Mouse (Mus musculus) embryonic facial prominence, embryonic 10.5 days (tissue): ENCODE measurements around the gene Klhl31. TPM values are rescaled to one million over a fixed set of nuclear protein-coding genes. Genes with fewer than 3 reads are reported as not detected.

Source experiments
- DNase-seq: peaks from one replicate; pipeline ENCODE4 v3.0.0-alpha.2; 2017; ENCODE audit warnings: low spot score
- H3K27ac ChIP-seq: fragments of 300-500 bp; sonication (generic); replicated peaks from 2 replicates; pipeline ENCODE4 v1.5.1; 2016; ENCODE audit warnings: mild to moderate bottlenecking
- H3K27me3 ChIP-seq: fragments of 300-500 bp; sonication (generic); replicated peaks from 2 replicates; pipeline ENCODE4 v1.6.1; 2016; ENCODE audit warnings: low read depth, mild to moderate bottlenecking; ENCODE audit not compliant: poor library complexity, severe bottlenecking
- H3K36me3 ChIP-seq: fragments of 300-500 bp; sonication (generic); replicated peaks from 2 replicates; pipeline ENCODE4 v1.6.1; 2016; ENCODE audit warnings: mild to moderate bottlenecking, moderate library complexity
- H3K4me1 ChIP-seq: fragments of 300-500 bp; sonication (generic); 2 replicates; pipeline ENCODE4 v1.6.1; 2016
- H3K4me3 ChIP-seq: fragments of 300-500 bp; sonication (generic); 2 replicates; pipeline ENCODE4 v1.5.1; 2016; ENCODE audit warnings: mild to moderate bottlenecking, moderate library complexity
- H3K9me3 ChIP-seq: fragments of 300-500 bp; sonication (generic); 2 replicates; pipeline ENCODE4 v1.6.1; 2016; ENCODE audit warnings: mild to moderate bottlenecking
- WGBS: fragments of 180-500 bp; shearing (Covaris S2); methylation state at CpG from one replicate; pipeline ENCODE4 v1.1.7; 2016; 5-methylcytosine and 5-hydroxymethylcytosine counted together
- polyA plus RNA-seq: library from polyadenylated mRNA; unstranded; fragments of >200 nt; fragmentation: Nextera tagmentation; extraction: Ambion mirVana; gene quantifications from 2 replicates; pipeline ENCODE4 v1.2.1, GENCODE M21; 2016

The Klhl31 gene
- polyA plus RNA-seq = 0.26 and 0.35 TPM in 2 replicates

GRCm38 (mm10) chr9:77636450-77636951 is at the start of gene Klhl31:
Gene Klhl31 (plus strand): TSS chr9:77636500.
- 55% methylated on average over 10 of the region's 10 CpGs for WGBS
- Histone ChIP-seq H3K36me3 (no peaks in the 10 kb centered on the region), H3K4me3 (no peak within 1 kb of the TSS), H3K27me3 (no peaks in the 10 kb centered on the region), H3K27ac (no peak within 1 kb of the TSS; the same call in 1 of the 2 replicates), H3K4me1 (peaks cover 5% of the 10 kb centered on the region), H3K9me3 (no peaks in the 10 kb centered on the region)
- peak; percentile 12 for DNase-seq

- no peak for DNase-seq
- WGBS = 66% methylated on average over 6 of the region's 6 CpGs
- H3K36me3 ChIP-seq = no peaks in the 10 kb centered on the region
- H3K27ac ChIP-seq = no peak overlapping the region
- H3K9me3 ChIP-seq = no peaks in the 10 kb centered on the region
- H3K4me3 ChIP-seq = no peak overlapping the region
- no peaks in the 10 kb centered on the region; the same call in 1 of the 2 replicates for H3K4me1 ChIP-seq
- no peaks in the 10 kb centered on the region for H3K27me3 ChIP-seq
Measured at GRCm38 (mm10) chr9:77586806-77587591, 49.3 kb upstream of the Klhl31 start.

GRCm38 (mm10) chr9:77587616-77588015 is 48.7 kb upstream of the Klhl31 start:
- WGBS = 86% methylated on average over 7 of the region's 7 CpGs
- H3K36me3 ChIP-seq = no peaks in the 10 kb centered on the region
- no peaks in the 10 kb centered on the region for H3K9me3 ChIP-seq
- no peaks in the 10 kb centered on the region; the same call in 1 of the 2 replicates for H3K4me1 ChIP-seq
- H3K4me3 ChIP-seq = no peak overlapping the region
- no peak for DNase-seq
- H3K27ac ChIP-seq = no peak overlapping the region
- no peaks in the 10 kb centered on the region for H3K27me3 ChIP-seq

- WGBS = 48% methylated on average over 2 of the region's 2 CpGs
- Histone ChIP-seq H3K36me3 (no peaks in the 10 kb centered on the region), H3K27ac (no peak overlapping the region), H3K4me3 (no peak overlapping the region), H3K9me3 (no peaks in the 10 kb centered on the region), H3K27me3 (no peaks in the 10 kb centered on the region), H3K4me1 (no peaks in the 10 kb centered on the region; the same call in 1 of the 2 replicates)
- DNase-seq = no peak
Measured at GRCm38 (mm10) chr9:77589496-77589895, 46.8 kb upstream of the Klhl31 start.

GRCm38 (mm10) chr9:77592423-77592822 is 43.9 kb upstream of the Klhl31 start:
- no peak overlapping the region for H3K4me3 ChIP-seq
- DNase-seq = no peak
- WGBS = 64% methylated on average over 4 of the region's 4 CpGs

GRCm38 (mm10) chr9:77595006-77595626 is 41.2 kb upstream of the Klhl31 start:
- Histone ChIP-seq H3K27ac (0 out of 2 replicates have a peak overlapping the region, but pooled peaks have one; percentile 14), H3K9me3 (no peaks in the 10 kb centered on the region), H3K27me3 (no peaks in the 10 kb centered on the region), H3K4me1 (peaks cover 8% of the 10 kb centered on the region), H3K36me3 (no peaks in the 10 kb centered on the region), H3K4me3 (no peak overlapping the region; the same call in 1 of the 2 replicates)
- DNase-seq = no peak
- WGBS = 47% methylated on average over 12 of the region's 12 CpGs

More at GRCm38 (mm10) chr9:77592423-77592822, 43.9 kb upstream of the Klhl31 start:
- H3K4me1 ChIP-seq = peaks cover 8% of the 10 kb centered on the region
- no peaks in the 10 kb centered on the region for H3K9me3 ChIP-seq
- H3K27me3 ChIP-seq = no peaks in the 10 kb centered on the region
- H3K27ac ChIP-seq = no peak overlapping the region
- no peaks in the 10 kb centered on the region for H3K36me3 ChIP-seq

GRCm38 (mm10) chr9:77596355-77596754 is 39.9 kb upstream of the Klhl31 start:
- Histone ChIP-seq H3K27ac (no peak overlapping the region), H3K4me3 (no peak overlapping the region), H3K9me3 (no peaks in the 10 kb centered on the region), H3K36me3 (no peaks in the 10 kb centered on the region), H3K4me1 (peaks cover 8% of the 10 kb centered on the region), H3K27me3 (no peaks in the 10 kb centered on the region)
- DNase-seq = peak; percentile 74
- WGBS = 32% methylated on average over 7 of the region's 7 CpGs

- peaks cover 8% of the 10 kb centered on the region for H3K4me1 ChIP-seq
- no peak overlapping the region for H3K4me3 ChIP-seq
- no peak for DNase-seq
- H3K27me3 ChIP-seq = no peaks in the 10 kb centered on the region
- no peaks in the 10 kb centered on the region for H3K9me3 ChIP-seq
- 65% methylated on average over 3 of the region's 3 CpGs for WGBS
- no peaks in the 10 kb centered on the region for H3K36me3 ChIP-seq
- no peak overlapping the region for H3K27ac ChIP-seq
Measured at GRCm38 (mm10) chr9:77598560-77598959, 37.7 kb upstream of the Klhl31 start.

- 89% methylated on average over 10 of the region's 10 CpGs for WGBS
- no peak overlapping the region for H3K4me3 ChIP-seq
Measured at GRCm38 (mm10) chr9:77602302-77603266, 33.7 kb upstream of the Klhl31 start.

GRCm38 (mm10) chr9:77603965-77604509 is 32.3 kb upstream of the Klhl31 start:
- no peaks in the 10 kb centered on the region for H3K9me3 ChIP-seq
- no peaks in the 10 kb centered on the region for H3K36me3 ChIP-seq
- DNase-seq = no peak
- WGBS = 94% methylated on average over 1 of the region's 1 CpGs
- no peaks in the 10 kb centered on the region for H3K27me3 ChIP-seq
- H3K27ac ChIP-seq = no peak overlapping the region
- no peaks in the 10 kb centered on the region for H3K4me1 ChIP-seq
- no peak overlapping the region for H3K4me3 ChIP-seq

More at GRCm38 (mm10) chr9:77602302-77603266, 33.7 kb upstream of the Klhl31 start:
- DNase-seq = no peak
- no peaks in the 10 kb centered on the region for H3K36me3 ChIP-seq
- no peak overlapping the region for H3K27ac ChIP-seq
- no peaks in the 10 kb centered on the region for H3K4me1 ChIP-seq
- no peaks in the 10 kb centered on the region for H3K9me3 ChIP-seq
- no peaks in the 10 kb centered on the region for H3K27me3 ChIP-seq

- no peaks in the 10 kb centered on the region for H3K9me3 ChIP-seq
Measured at GRCm38 (mm10) chr9:77607295-77607694, 29.0 kb upstream of the Klhl31 start.

GRCm38 (mm10) chr9:77607840-77608239 is 28.5 kb upstream of the Klhl31 start:
- Histone ChIP-seq H3K27me3 (no peaks in the 10 kb centered on the region), H3K4me3 (no peak overlapping the region), H3K9me3 (no peaks in the 10 kb centered on the region), H3K36me3 (no peaks in the 10 kb centered on the region), H3K27ac (no peak overlapping the region), H3K4me1 (no peaks in the 10 kb centered on the region)
- WGBS = 21% methylated on average over 7 of the region's 7 CpGs
- peak; percentile 60 for DNase-seq

More at GRCm38 (mm10) chr9:77607295-77607694, 29.0 kb upstream of the Klhl31 start:
- no peaks in the 10 kb centered on the region for H3K4me1 ChIP-seq
- DNase-seq = no peak
- 80% methylated on average over 6 of the region's 6 CpGs for WGBS
- H3K27me3 ChIP-seq = no peaks in the 10 kb centered on the region
- no peak overlapping the region for H3K4me3 ChIP-seq
- no peaks in the 10 kb centered on the region for H3K36me3 ChIP-seq
- no peak overlapping the region for H3K27ac ChIP-seq
